Mouse (Mus musculus): ENCODE results near the gene Tdrkh. TPM values are rescaled to one million over a fixed set of nuclear protein-coding genes. Genes with fewer than 3 reads are reported as not detected.

The Tdrkh gene
- polyA plus RNA-seq, 1 experiment = 17.7 TPM

- H3K4me1 ChIP-seq (ENCODE audit: control insufficient read depth, insufficient read depth, low read length) = no peaks in the 10 kb centered on the region
- no peak overlapping the region for H3K4me3 ChIP-seq (ENCODE audit: insufficient read depth, low read length)
- no peak overlapping the region for H3K27ac ChIP-seq (ENCODE audit: insufficient read depth, low read depth, low read length)
- TF ChIP-seq POLR2A (IDR thresholded peaks at IDR 0.05; ENCODE audit: borderline replicate concordance, low read depth, low read length) (no peak), CTCF (IDR thresholded peaks at IDR 0.05; ENCODE audit: low read depth, low read length) (no peak)
These were observed 13.3 kb upstream of the Tdrkh start for GRCm38 (mm10) chr3:94399663-94400310.

- TF ChIP-seq CTCF (IDR thresholded peaks at IDR 0.05; ENCODE audit: low read depth, low read length) = no peak
- TF ChIP-seq POLR2A (IDR thresholded peaks at IDR 0.05; ENCODE audit: borderline replicate concordance, low read depth, low read length) = no peak
- Histone ChIP-seq H3K4me1 (ENCODE audit: control insufficient read depth, insufficient read depth, low read length) (no peaks in the 10 kb centered on the region), H3K27ac (ENCODE audit: insufficient read depth, low read depth, low read length) (no peak overlapping the region), H3K4me3 (ENCODE audit: insufficient read depth, low read length) (no peak overlapping the region)
These were observed 10.6 kb upstream of the Tdrkh start for GRCm38 (mm10) chr3:94402451-94402850.

GRCm38 (mm10) chr3:94404366-94405054, 8.6 kb upstream of the Tdrkh start:
- no peak for TF ChIP-seq POLR2A (IDR thresholded peaks at IDR 0.05; ENCODE audit: borderline replicate concordance, low read depth, low read length)
- TF ChIP-seq CTCF (IDR thresholded peaks at IDR 0.05; ENCODE audit: low read depth, low read length) = no peak
- Histone ChIP-seq H3K27ac (ENCODE audit: insufficient read depth, low read depth, low read length) (no peak overlapping the region), H3K4me3 (ENCODE audit: insufficient read depth, low read length) (no peak overlapping the region), H3K4me1 (ENCODE audit: control insufficient read depth, insufficient read depth, low read length) (no peaks in the 10 kb centered on the region)

- no peaks in the 10 kb centered on the region for H3K4me1 ChIP-seq (ENCODE audit: control insufficient read depth, insufficient read depth, low read length)
- TF ChIP-seq CTCF (IDR thresholded peaks at IDR 0.05; ENCODE audit: low read depth, low read length) (no peak), POLR2A (IDR thresholded peaks at IDR 0.05; ENCODE audit: borderline replicate concordance, low read depth, low read length) (no peak)
- no peak overlapping the region for H3K4me3 ChIP-seq (ENCODE audit: insufficient read depth, low read length)
- H3K27ac ChIP-seq (ENCODE audit: insufficient read depth, low read depth, low read length) = no peak overlapping the region
These were observed 7.5 kb upstream of the Tdrkh start for GRCm38 (mm10) chr3:94405561-94405960.

GRCm38 (mm10) chr3:94412530-94412929, 543 bp upstream of the Tdrkh start:
- TF ChIP-seq CTCF (IDR thresholded peaks at IDR 0.05; ENCODE audit: low read depth, low read length) = no peak
- TF ChIP-seq POLR2A (IDR thresholded peaks at IDR 0.05; ENCODE audit: borderline replicate concordance, low read depth, low read length) = no peak
- H3K4me3 ChIP-seq (ENCODE audit: insufficient read depth, low read length) = peak overlapping the region; percentile 75
- peak overlapping the region; percentile 21 for H3K27ac ChIP-seq (ENCODE audit: insufficient read depth, low read depth, low read length)
- H3K4me1 ChIP-seq (ENCODE audit: control insufficient read depth, insufficient read depth, low read length) = peaks cover 3% of the 10 kb centered on the region; the same call in 1 of the 2 replicates

- peaks cover 9% of the 10 kb centered on the region for H3K4me1 ChIP-seq (ENCODE audit: control insufficient read depth, insufficient read depth, low read length)
- peak overlapping the region; percentile 9; the same call in 1 of the 2 replicates for H3K27ac ChIP-seq (ENCODE audit: insufficient read depth, low read depth, low read length)
- TF ChIP-seq POLR2A (IDR thresholded peaks at IDR 0.05; ENCODE audit: borderline replicate concordance, low read depth, low read length) (no peak), CTCF (IDR thresholded peaks at IDR 0.05; ENCODE audit: low read depth, low read length) (no peak)
- no peak overlapping the region for H3K4me3 ChIP-seq (ENCODE audit: insufficient read depth, low read length)
These were observed 17.9 kb downstream of the Tdrkh start for GRCm38 (mm10) chr3:94430980-94431379.

- no peak overlapping the region for H3K27ac ChIP-seq (ENCODE audit: insufficient read depth, low read depth, low read length)
- peaks cover 9% of the 10 kb centered on the region for H3K4me1 ChIP-seq (ENCODE audit: control insufficient read depth, insufficient read depth, low read length)
- TF ChIP-seq POLR2A (IDR thresholded peaks at IDR 0.05; ENCODE audit: borderline replicate concordance, low read depth, low read length) = no peak
- no peak overlapping the region for H3K4me3 ChIP-seq (ENCODE audit: insufficient read depth, low read length)
These were observed 21.2 kb downstream of the Tdrkh start for GRCm38 (mm10) chr3:94434305-94434704.

GRCm38 (mm10) chr3:94436420-94436819, 23.3 kb downstream of the Tdrkh start:
- no peak overlapping the region for H3K27ac ChIP-seq (ENCODE audit: insufficient read depth, low read depth, low read length)
- H3K4me3 ChIP-seq (ENCODE audit: insufficient read depth, low read length) = no peak overlapping the region
- TF ChIP-seq POLR2A (IDR thresholded peaks at IDR 0.05; ENCODE audit: borderline replicate concordance, low read depth, low read length) (no peak), CTCF (IDR thresholded peaks at IDR 0.05; ENCODE audit: low read depth, low read length) (no peak)
- no peaks in the 10 kb centered on the region for H3K4me1 ChIP-seq (ENCODE audit: control insufficient read depth, insufficient read depth, low read length)

- no peak overlapping the region for H3K4me3 ChIP-seq (ENCODE audit: insufficient read depth, low read length)
- TF ChIP-seq CTCF (IDR thresholded peaks at IDR 0.05; ENCODE audit: low read depth, low read length) = no peak
- no peak for TF ChIP-seq POLR2A (IDR thresholded peaks at IDR 0.05; ENCODE audit: borderline replicate concordance, low read depth, low read length)
- no peak overlapping the region for H3K27ac ChIP-seq (ENCODE audit: insufficient read depth, low read depth, low read length)
- H3K4me1 ChIP-seq (ENCODE audit: control insufficient read depth, insufficient read depth, low read length) = peaks cover 7% of the 10 kb centered on the region
These were observed 28.1 kb downstream of the Tdrkh start for GRCm38 (mm10) chr3:94441182-94441581.

- Histone ChIP-seq H3K27ac (ENCODE audit: insufficient read depth, low read depth, low read length) (peak within 1 kb of the TSS; percentile 59), H3K4me3 (ENCODE audit: insufficient read depth, low read length) (peak within 1 kb of the TSS; percentile 97), H3K4me1 (ENCODE audit: control insufficient read depth, insufficient read depth, low read length) (peaks cover 7% of the 10 kb centered on the region)
- TF ChIP-seq POLR2A (IDR thresholded peaks at IDR 0.05; ENCODE audit: borderline replicate concordance, low read depth, low read length) (no peak), CTCF (IDR thresholded peaks at IDR 0.05; ENCODE audit: low read depth, low read length) (no peak)
These were observed 30.0 kb downstream of the Tdrkh start, which contains the start of gene Mrpl9 for GRCm38 (mm10) chr3:94442951-94443596. Gene Mrpl9 (plus strand): TSS chr3:94443318.
